Mouse (Mus musculus) testis, adult 2 months (tissue): Measurements from ENCODE around the gene Gps1.

Experiments used
- CTCF ChIP-seq: fragments of 200-500 bp; IDR thresholded peaks from 2 replicates; pipeline ENCODE4 v1.5.1; 2012; ENCODE audit warnings: low read depth, mild to moderate bottlenecking, inconsistent platforms, low read length, moderate library complexity; ENCODE audit not compliant: control insufficient read depth, insufficient read depth, insufficient replicate concordance
- POLR2A ChIP-seq: fragments of 200-500 bp; IDR thresholded peaks from 2 replicates; pipeline ENCODE4 v1.6.1; 2012; ENCODE audit warnings: low read depth, mild to moderate bottlenecking, inconsistent platforms, low read length, moderate library complexity; ENCODE audit not compliant: control insufficient read depth

DNA sequence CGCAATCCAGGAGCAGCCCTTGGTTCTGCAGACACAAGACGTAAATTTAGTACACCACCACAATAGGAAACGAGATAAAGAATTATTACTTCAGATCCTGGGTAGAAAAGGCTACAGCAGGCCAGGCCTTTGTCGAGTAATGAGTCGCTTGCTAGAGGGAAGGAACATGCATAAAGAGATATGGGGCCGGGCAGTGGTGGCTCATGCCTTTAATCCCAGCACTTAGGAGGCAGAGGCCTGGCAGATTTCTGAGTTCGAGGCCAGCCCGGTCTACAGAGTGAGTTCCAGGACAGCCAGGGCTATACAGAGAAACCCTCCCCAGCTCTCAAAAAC lies 12.5 kb downstream of the Gps1 start:
- TF ChIP-seq POLR2A, result no peak
- no peak for TF ChIP-seq CTCF
